Mouse (Mus musculus) brain, embryonic 14.5 days (tissue): ENCODE measurements around the gene Olr1.

Experiments
- CTCF ChIP-seq: fragments of 200-500 bp; IDR thresholded peaks from 2 replicates; pipeline ENCODE4 v1.5.1; 2012; ENCODE audit warnings: inconsistent platforms, mild to moderate bottlenecking, moderate library complexity, borderline replicate concordance; ENCODE audit not compliant: insufficient read depth, insufficient read length; ENCODE audit errors: extremely low read depth
- POLR2A ChIP-seq: fragments of 200-500 bp; IDR thresholded peaks from 2 replicates; pipeline ENCODE4 v1.6.1; 2012; ENCODE audit warnings: mild to moderate bottlenecking, inconsistent platforms, borderline replicate concordance; ENCODE audit not compliant: poor library complexity, insufficient read depth, insufficient read length, severe bottlenecking; ENCODE audit errors: extremely low read depth

GRCm38 (mm10) chr6:129532556-129532941, 25.6 kb upstream of the Olr1 start:
- no peak for TF ChIP-seq POLR2A
- TF ChIP-seq CTCF, result no peak
